Comparison of ENCODE assay signal across 8 mouse cellular contexts in genomic region chr11:3337173-3337955, GRCm38 (mm10). TPM values are rescaled to one million over a fixed set of nuclear protein-coding genes. Genes with fewer than 3 reads are reported as not detected.
DNase-seq lines count a peak whose midpoint lies in the region; ATAC-seq and TF ChIP-seq lines count a peak whose summit lies in the region.

No protein-coding gene starts in this region.

- DNase-seq in adrenal gland, postnatal 10 days: peak; percentile 59
- no peak for DNase-seq in adrenal gland, adult 18-20 months (ENCODE audit: low spot score in 2 of 2)
- peak; percentile 73 for DNase-seq in ZHBTc4 (ENCODE audit: low read depth, low spot score)
- peak; percentile 30 to 53 for DNase-seq in heart, postnatal 36 days
- DNase-seq in left cerebral cortex, adult 18-20 months (ENCODE audit: low spot score in 2 of 2): peak; percentile 76 to 81
- DNase-seq in midbrain, postnatal 0 days (ENCODE audit: low spot score): peak; percentile 79
- peak; percentile 86 for DNase-seq in testis, postnatal 14 days (ENCODE audit: low spot score)

- 0 out of 2 replicates have a peak overlapping the region, but pooled peaks have one; percentile 17 for H3K27ac ChIP-seq in embryonic facial prominence, embryonic 15.5 days (replicated peaks)
- H3K27ac ChIP-seq in midbrain, postnatal 0 days (ENCODE audit: low read depth, low read length): 0 out of 2 replicates have a peak overlapping the region, but pooled peaks have one; percentile 55

- TF ChIP-seq CTCF in midbrain, postnatal 0 days (IDR thresholded peaks at IDR 0.05): no peak

- H3K9me3 ChIP-seq in embryonic facial prominence, embryonic 15.5 days (replicated peaks): no peaks in the 10 kb centered on the region
- H3K9me3 ChIP-seq in midbrain, postnatal 0 days (ENCODE audit: low read length): no peaks in the 10 kb centered on the region

- peak; percentile 47; the same call in 1 of the 2 replicates for ATAC-seq in embryonic facial prominence, embryonic 15.5 days (ENCODE audit: insufficient number of reproducible peaks, low FRiP score, low TSS enrichment, low read depth)
- ATAC-seq in midbrain, postnatal 0 days (ENCODE audit: low FRiP score): peak; percentile 57

- intact Hi-C loops in heart, postnatal 36 days (cut with DNase I): no loop called here

- H3K4me1 ChIP-seq in embryonic facial prominence, embryonic 15.5 days: peaks cover 26% of the 10 kb centered on the region
- peaks cover 7% of the 10 kb centered on the region; the same call in 1 of the 2 replicates for H3K4me1 ChIP-seq in midbrain, postnatal 0 days (ENCODE audit: insufficient read depth, low read length)

- 24% methylated on average over 12 of the region's 12 CpGs for WGBS in embryonic facial prominence, embryonic 15.5 days
- 4% methylated on average over 12 of the region's 12 CpGs for WGBS in midbrain, postnatal 0 days

- peaks cover 6% of the 10 kb centered on the region; the same call in 1 of the 2 replicates for H3K36me3 ChIP-seq in embryonic facial prominence, embryonic 15.5 days
- peaks cover 22% of the 10 kb centered on the region for H3K36me3 ChIP-seq in midbrain, postnatal 0 days (ENCODE audit: insufficient read depth, low read length)

- H3K4me2 ChIP-seq in embryonic facial prominence, embryonic 15.5 days (replicated peaks): no peak overlapping the region
- H3K4me2 ChIP-seq in midbrain, postnatal 0 days (ENCODE audit: low read depth, low read length, poor library complexity, severe bottlenecking): no peak overlapping the region

- H3K9ac ChIP-seq in embryonic facial prominence, embryonic 15.5 days: no peak overlapping the region
- 0 out of 2 replicates have a peak overlapping the region, but pooled peaks have one; percentile 9 for H3K9ac ChIP-seq in midbrain, postnatal 0 days (replicated peaks; ENCODE audit: low read length, poor library complexity, severe bottlenecking)

- no peaks in the 10 kb centered on the region for H3K27me3 ChIP-seq in embryonic facial prominence, embryonic 15.5 days
- no peaks in the 10 kb centered on the region for H3K27me3 ChIP-seq in midbrain, postnatal 0 days (ENCODE audit: insufficient read depth, low read length)

- no peak overlapping the region for H3K4me3 ChIP-seq in embryonic facial prominence, embryonic 15.5 days (replicated peaks)
- H3K4me3 ChIP-seq in midbrain, postnatal 0 days (ENCODE audit: low read depth, low read length): no peak overlapping the region

RNA-seq across cellular contexts. Expression of gene Pik3ip1, which starts 7.2 kb away (rescaled TPM):
- total RNA-seq in adrenal gland, postnatal 10 days (2021): 10 to 100 TPM; 13.3 to 17.8 TPM
- total RNA-seq in adrenal gland, adult 18-20 months (2021): 10 to 100 TPM in 1 of 2 experiments, 1 to 10 TPM in 1; 9.1 to 12.0 TPM
- polyA plus RNA-seq in embryonic facial prominence, embryonic 15.5 days (2015; fragmentation: Nextera tagmentation; extraction: Ambion mirVana): 13.9 and 15.8 TPM in 2 replicates
- 10 to 100 TPM; 49.4 to 66.2 TPM for total RNA-seq in heart, postnatal 36 days (2021)
- total RNA-seq in left cerebral cortex, adult 18-20 months (2021): 10 to 100 TPM; 27.8 to 32.3 TPM
- 42.5 and 43.4 TPM in 2 replicates for total RNA-seq in midbrain, postnatal 0 days (2014; rRNA removed)
- 34.7 and 37.5 TPM in 2 replicates for polyA plus RNA-seq in midbrain, postnatal 0 days (2015; fragmentation: Nextera tagmentation; extraction: Ambion mirVana)

RNA-seq across cellular contexts. Expression of gene Patz1, which starts 48.7 kb away (rescaled TPM):
- 10 to 100 TPM; 31.2 to 38.5 TPM for total RNA-seq in adrenal gland, postnatal 10 days (2021)
- total RNA-seq in adrenal gland, adult 18-20 months (2021): 10 to 100 TPM; 16.1 to 24.6 TPM
- polyA plus RNA-seq in embryonic facial prominence, embryonic 15.5 days (2015; fragmentation: Nextera tagmentation; extraction: Ambion mirVana): 43.4 and 46.3 TPM in 2 replicates
- total RNA-seq in heart, postnatal 36 days (2021): 10 to 100 TPM; 24.9 to 31.0 TPM
- 10 to 100 TPM; 46.7 to 47.6 TPM for total RNA-seq in left cerebral cortex, adult 18-20 months (2021)
- total RNA-seq in midbrain, postnatal 0 days (2014; rRNA removed): 79.3 and 81.3 TPM in 2 replicates
- polyA plus RNA-seq in midbrain, postnatal 0 days (2015; fragmentation: Nextera tagmentation; extraction: Ambion mirVana): 36.3 and 39.3 TPM in 2 replicates

Comparison
In these comparisons a context has a peak if more than half of its experiments do, and no peak if none do; other contexts are left out.
1. DNase-seq: peak in adrenal gland, postnatal 10 days (single experiment), ZHBTc4 (single experiment), heart, postnatal 36 days (2 of 2), left cerebral cortex, adult 18-20 months (2 of 2), midbrain, postnatal 0 days (single experiment) and testis, postnatal 14 days (single experiment); none in adrenal gland, adult 18-20 months (0 of 2).